Comparison of ENCODE assay signal across 23 mouse cellular contexts in the genomic region with DNA sequence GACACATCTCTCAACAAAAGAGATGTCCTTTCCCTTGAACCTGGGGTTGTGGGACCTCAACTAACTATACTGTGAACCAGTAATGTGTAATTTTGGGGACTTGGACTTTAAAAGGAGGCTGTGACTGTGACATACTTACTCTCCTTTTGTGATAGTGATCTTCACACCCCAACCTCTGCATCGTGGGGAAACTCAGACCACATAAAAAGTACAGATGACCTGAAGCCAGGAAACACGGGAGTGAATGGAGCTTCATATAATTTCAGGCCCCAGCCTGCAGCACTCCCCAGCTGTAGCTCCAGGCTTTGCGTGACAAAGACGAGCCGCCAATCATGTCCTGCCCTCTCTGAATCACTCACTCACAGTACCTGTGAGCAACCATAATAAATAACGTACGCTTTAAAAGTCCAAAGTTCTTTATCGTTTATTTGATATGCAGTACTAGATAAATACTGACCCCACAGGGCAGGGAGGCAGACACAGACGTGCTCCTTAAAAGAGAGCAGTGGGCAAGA.
"Had no signal": no experiment of that assay in that cellular context is flagged by ENCODE, and none has a peak within 500 bp of the region (broad histone marks: within the 10 kb centered on the region; RNA-seq: fewer than 3 reads in every experiment).

No protein-coding gene starts in this region.

- H3K36me3 ChIP-seq: liver, embryonic 15.5 days; lung, embryonic 15.5 days; midbrain, embryonic 13.5 days; midbrain, embryonic 15.5 days; neural tube, embryonic 13.5 days; neural tube, embryonic 15.5 days; stomach, embryonic 15.5 days had no signal

- H3K9me3 ChIP-seq: liver, embryonic 15.5 days; lung, embryonic 15.5 days; midbrain, embryonic 13.5 days; midbrain, embryonic 15.5 days; neural tube, embryonic 13.5 days; neural tube, embryonic 15.5 days; stomach, embryonic 15.5 days had no signal

- H3K27me3 ChIP-seq: liver, embryonic 15.5 days; lung, embryonic 15.5 days; megakaryocyte, embryonic 14.5 days; midbrain, embryonic 13.5 days; midbrain, embryonic 15.5 days; neural tube, embryonic 13.5 days; neural tube, embryonic 15.5 days; stomach, embryonic 15.5 days had no signal

- H3K9ac ChIP-seq: liver, embryonic 15.5 days; liver, postnatal 0 days; lung, embryonic 15.5 days; midbrain, embryonic 13.5 days; midbrain, embryonic 15.5 days; neural tube, embryonic 13.5 days; neural tube, embryonic 15.5 days; stomach, embryonic 15.5 days had no signal

- H3K4me2 ChIP-seq: liver, embryonic 15.5 days; lung, embryonic 15.5 days; midbrain, embryonic 11.5 days; midbrain, embryonic 13.5 days; midbrain, embryonic 15.5 days; neural tube, embryonic 13.5 days; neural tube, embryonic 15.5 days; stomach, embryonic 15.5 days had no signal

- ATAC-seq: liver, postnatal 0 days; lung, postnatal 0 days; midbrain, embryonic 13.5 days; midbrain, embryonic 15.5 days had no signal

- H3K4me3 ChIP-seq: liver, embryonic 15.5 days; lung, embryonic 15.5 days; megakaryocyte, embryonic 14.5 days; midbrain, embryonic 13.5 days; midbrain, embryonic 15.5 days; myocyte; neural tube, embryonic 13.5 days; neural tube, embryonic 15.5 days; stomach, embryonic 15.5 days had no signal

- DNase-seq: liver, postnatal 0 days; lung, adult 2 months; lung, postnatal 14 days; lung, postnatal 36 days; retina, postnatal 1 day; right cerebral cortex, adult 18-20 months; right cerebral cortex, postnatal 25 days; right cerebral cortex, postnatal 4 days; thymus, adult 18-20 months; thymus, postnatal 14 days; thymus, postnatal 36 days had no signal

- H3K4me1 ChIP-seq: liver, embryonic 15.5 days; megakaryocyte, embryonic 14.5 days; midbrain, embryonic 13.5 days; midbrain, embryonic 15.5 days; neural tube, embryonic 13.5 days; neural tube, embryonic 15.5 days; stomach, embryonic 15.5 days had no signal

- H3K27ac ChIP-seq: liver, embryonic 15.5 days; lung, embryonic 15.5 days; macrophage; midbrain, embryonic 13.5 days; midbrain, embryonic 15.5 days; neural tube, embryonic 13.5 days; neural tube, embryonic 15.5 days; stomach, embryonic 15.5 days had no signal
